Mouse (Mus musculus): ENCODE results near the gene Bpnt1.

DNA sequence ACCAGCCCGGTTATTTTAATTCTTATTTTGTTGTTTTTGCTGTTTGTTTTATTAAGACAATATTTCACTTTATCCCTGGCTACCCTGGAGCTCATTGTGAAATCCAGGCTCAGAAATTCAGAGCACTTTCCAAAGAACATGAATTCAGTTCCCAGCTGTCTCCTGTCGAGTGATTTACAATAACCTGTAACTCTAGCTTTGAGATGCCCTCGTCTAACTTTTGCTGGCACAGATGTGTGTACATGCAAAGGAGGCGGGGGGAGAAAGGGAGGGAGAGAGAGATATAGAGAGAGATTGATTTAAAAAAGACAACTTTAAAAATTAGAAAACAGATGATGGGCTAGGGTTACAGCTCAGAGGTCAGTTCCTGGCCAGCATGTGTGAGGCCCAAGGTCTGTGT is 22.8 kb downstream of the Bpnt1 start:
- TF ChIP-seq POLR2AphosphoS2 (IDR thresholded peaks at IDR 0.05; ENCODE audit: insufficient read length, low read depth), result no peak
- TF ChIP-seq CEBPB (IDR thresholded peaks at IDR 0.05; ENCODE audit: insufficient read depth, poor library complexity, severe bottlenecking), result no peak
- no peak for TF ChIP-seq POLR2A (IDR thresholded peaks at IDR 0.05; ENCODE audit: insufficient read length, low read depth)
- TF ChIP-seq MAX (IDR thresholded peaks at IDR 0.05; ENCODE audit: low read depth), result no peak
- no peak for TF ChIP-seq REST (IDR thresholded peaks at IDR 0.05; ENCODE audit: insufficient read depth, insufficient read length)
- no peak for TF ChIP-seq MYOG (IDR thresholded peaks at IDR 0.05; ENCODE audit: control insufficient read depth in 1 of 3, insufficient read depth in 1 of 3, insufficient read length in 2 of 3, low read depth in 2 of 3)
- no peak for TF ChIP-seq MYOD1 (IDR thresholded peaks at IDR 0.05; ENCODE audit: control insufficient read depth in 1 of 3, insufficient read length in 2 of 3, low read depth in 2 of 3)
